Mouse (Mus musculus): ENCODE measurements around the gene Pcyt2.

Pcyt2 gene

GRCm38 (mm10) chr11:120632559-120633519 lies 15.1 kb upstream of the Pcyt2 start:
- DNase-seq (ENCODE audit: low read depth): no peak

- peak; percentile 66 for DNase-seq (ENCODE audit: low read depth)
These were observed 14.2 kb upstream of the Pcyt2 start for GRCm38 (mm10) chr11:120631726-120632448.

GRCm38 (mm10) chr11:120630881-120631725 lies 13.4 kb upstream of the Pcyt2 start:
- no peak for DNase-seq (ENCODE audit: low read depth)

GRCm38 (mm10) chr11:120630401-120630871 lies 12.7 kb upstream of the Pcyt2 start:
- DNase-seq (ENCODE audit: low read depth): no peak

DNA sequence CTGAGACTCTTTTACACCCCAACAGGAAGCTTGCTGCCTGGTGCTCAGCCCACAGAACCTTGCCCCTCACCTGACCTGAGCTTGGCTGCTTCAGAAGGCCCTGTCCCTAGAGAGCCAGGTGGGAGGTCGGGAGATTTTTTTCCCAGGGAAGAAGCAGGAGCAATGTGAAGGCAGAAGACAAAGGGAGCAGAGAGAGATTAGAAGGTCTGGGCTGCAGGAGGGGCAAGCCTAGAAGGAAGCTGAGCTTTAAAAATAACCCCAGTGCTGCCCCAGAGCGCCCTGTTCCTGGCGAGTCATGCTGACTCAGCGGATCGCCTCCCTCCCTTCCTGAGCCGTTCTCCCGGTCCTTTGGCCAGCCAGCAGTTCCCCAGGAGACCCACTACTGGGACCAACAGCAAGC lies 12.2 kb upstream of the Pcyt2 start:
- no peak for DNase-seq (ENCODE audit: low read depth)

GRCm38 (mm10) chr11:120629341-120629730 lies 11.6 kb upstream of the Pcyt2 start:
- no peak for DNase-seq (ENCODE audit: low read depth)

DNA sequence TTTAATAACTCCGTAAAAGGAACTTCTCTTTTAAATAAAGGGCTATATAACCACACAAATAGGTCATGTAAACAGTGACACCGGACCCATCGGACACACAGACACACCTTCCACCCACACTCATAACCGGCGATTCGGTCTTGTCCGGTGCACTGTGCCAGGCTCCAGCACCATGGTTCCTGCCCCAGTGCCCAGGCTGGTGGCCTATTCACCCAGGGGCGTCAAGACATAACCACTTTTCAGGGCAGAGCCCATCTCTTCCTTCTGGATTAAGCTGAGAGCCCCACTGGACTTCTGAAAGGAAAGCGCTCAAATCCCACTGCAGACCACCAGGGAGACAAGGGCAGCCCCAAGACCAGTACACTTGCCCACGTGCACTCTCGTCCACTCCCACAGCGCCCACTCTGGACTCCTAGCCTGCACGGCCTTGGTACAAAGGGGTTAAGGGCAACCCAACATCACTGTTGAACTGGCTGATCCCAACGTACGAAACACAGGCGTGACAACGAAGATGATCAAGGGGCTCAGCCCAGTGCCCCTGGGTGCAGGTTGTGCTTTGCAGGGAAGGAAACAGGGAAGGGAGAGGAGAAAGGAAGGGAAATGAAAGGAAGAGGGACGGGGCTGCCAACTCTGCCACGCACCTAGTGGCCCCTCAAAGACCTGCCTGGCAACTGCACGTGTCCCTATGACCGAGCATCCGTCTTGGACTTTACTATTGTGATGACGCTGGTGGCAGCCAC lies 11.0 kb upstream of the Pcyt2 start:
- DNase-seq (ENCODE audit: low read depth): no peak

DNA sequence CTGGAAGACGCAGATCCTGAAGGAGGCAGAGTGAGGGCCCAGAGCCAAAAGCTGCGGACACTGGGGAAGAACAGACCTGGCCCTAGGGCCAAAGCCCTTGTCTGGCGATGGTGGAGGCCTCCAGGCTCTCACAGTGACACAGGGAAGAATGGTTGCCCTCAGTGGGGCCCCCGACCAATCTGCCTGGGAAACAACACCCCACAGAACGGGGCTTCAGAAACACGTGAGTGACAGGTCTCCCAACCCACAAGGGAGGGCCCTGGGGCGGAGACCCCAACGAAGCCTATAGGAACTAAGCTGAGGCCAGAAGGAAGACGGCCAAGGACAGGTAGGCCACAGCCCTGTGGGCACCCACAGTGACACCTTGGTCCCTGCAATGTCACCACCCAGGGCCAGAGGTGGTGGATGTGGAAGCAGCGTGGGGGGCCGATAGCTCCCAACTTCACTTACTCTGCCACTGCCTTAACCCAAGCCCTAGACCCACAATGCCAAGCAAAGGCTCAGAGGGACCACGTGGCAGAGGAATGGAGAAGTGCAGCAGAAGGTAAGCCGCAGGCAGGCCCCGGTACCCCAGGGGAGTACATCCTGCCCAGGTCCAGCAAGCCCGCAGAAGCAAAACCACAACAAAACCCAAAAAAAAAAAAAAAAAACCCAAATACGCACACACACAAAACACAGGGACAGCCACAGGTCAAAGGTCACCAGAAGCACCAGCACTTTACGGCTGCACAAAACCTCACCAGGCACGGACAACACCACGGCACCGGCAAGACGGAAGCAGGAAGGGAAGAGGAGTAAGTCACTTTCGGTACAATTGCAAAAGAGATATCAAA lies 9.9 kb upstream of the Pcyt2 start:
- DNase-seq (ENCODE audit: low read depth): no peak

GRCm38 (mm10) chr11:120626785-120627467 lies 9.2 kb upstream of the Pcyt2 start:
- DNase-seq (ENCODE audit: low read depth): no peak

GRCm38 (mm10) chr11:120625152-120625775 lies 7.5 kb upstream of the Pcyt2 start, which contains the start of gene Sirt7:
Gene Sirt7 (minus strand): TSS chr11:120625240.
- no peak for DNase-seq (ENCODE audit: low read depth)

DNA sequence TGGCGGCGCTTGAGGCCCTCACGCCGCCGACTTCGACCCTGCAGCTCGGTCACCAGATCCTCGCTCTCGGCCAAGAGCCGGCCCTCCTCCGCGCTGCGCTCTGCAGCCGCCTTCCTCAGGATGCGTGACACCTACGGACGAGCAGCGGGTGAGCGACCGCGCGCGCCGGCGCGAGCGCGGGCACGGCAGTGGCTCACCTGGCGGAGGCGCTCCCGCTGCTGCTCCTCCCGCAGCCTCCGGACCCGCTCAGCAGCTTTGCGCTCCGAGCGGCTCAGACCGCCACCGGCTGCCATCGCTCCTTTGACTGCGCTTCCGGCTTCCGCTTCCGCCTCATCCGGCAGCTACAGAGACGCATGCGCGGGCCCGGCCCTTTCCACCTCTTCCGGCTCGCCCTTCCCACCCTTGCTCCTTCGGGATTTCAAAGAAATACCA lies 7.0 kb upstream of the Pcyt2 start:
- DNase-seq (ENCODE audit: low read depth): peak; percentile 78

GRCm38 (mm10) chr11:120623961-120624679 lies 6.4 kb upstream of the Pcyt2 start:
- DNase-seq (ENCODE audit: low read depth): peak; percentile 63

- no peak for DNase-seq (ENCODE audit: low read depth)
These were observed 5.1 kb upstream of the Pcyt2 start for GRCm38 (mm10) chr11:120622805-120623204.

DNA sequence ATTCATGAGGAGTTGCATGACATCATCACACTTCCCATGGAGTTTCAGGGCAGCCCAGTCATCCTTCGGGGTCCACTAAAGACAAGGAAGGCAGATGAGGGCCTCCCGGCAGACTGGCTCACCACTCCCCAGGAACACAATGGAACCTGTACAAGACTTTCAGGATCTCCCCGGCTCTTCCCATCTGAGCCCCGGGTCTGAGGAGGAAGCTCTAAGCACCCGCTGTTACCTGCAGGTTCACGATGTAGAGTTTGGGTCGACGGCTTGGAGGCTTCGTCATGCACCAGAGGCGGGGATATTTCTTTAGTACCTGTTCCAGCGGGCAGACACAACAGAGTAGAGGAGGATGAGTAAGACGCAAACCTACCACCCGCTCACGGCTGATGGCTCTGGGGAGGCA lies 2.5 kb upstream of the Pcyt2 start:
- DNase-seq (ENCODE audit: low read depth): no peak

- DNase-seq (ENCODE audit: low read depth): no peak
These were observed 1.1 kb upstream of the Pcyt2 start for GRCm38 (mm10) chr11:120618619-120619535.

- no peak for DNase-seq (ENCODE audit: low read depth)
These were observed 980 bp downstream of the Pcyt2 start for GRCm38 (mm10) chr11:120616617-120617294.

Measured in c-Kit-positive CD71-positive TER-119-negative erythroid progenitor cells, embryonic 14.5 days (primary cell).